Mouse (Mus musculus) thymus, adult 2 months (tissue): ENCODE measurements around the gene Emc9. TPM values are rescaled to one million over a fixed set of nuclear protein-coding genes. Genes with fewer than 3 reads are reported as not detected.

ENCODE experiments used
- DNase-seq: peaks from one replicate; pipeline ENCODE4 v3.0.0; 2021
- H3K27ac ChIP-seq: fragments of 200-500 bp; 2 replicates; pipeline ENCODE4 v1.5.1; 2012; ENCODE audit warnings: low read length, control low read depth; ENCODE audit not compliant: control insufficient read depth, insufficient read depth
- H3K27me3 ChIP-seq: fragments of 200-500 bp; 2 replicates; pipeline ENCODE4 v1.6.1; 2012; ENCODE audit warnings: mild to moderate bottlenecking, low read length, moderate library complexity, mixed read lengths; ENCODE audit not compliant: control insufficient read depth, insufficient read depth
- H3K36me3 ChIP-seq: fragments of 200-500 bp; 2 replicates; pipeline ENCODE4 v1.6.1; 2012; ENCODE audit warnings: mild to moderate bottlenecking, low read length, moderate library complexity; ENCODE audit not compliant: control insufficient read depth, insufficient read depth
- H3K4me1 ChIP-seq: fragments of 200-500 bp; replicated peaks from 2 replicates; pipeline ENCODE4 v1.6.1; 2012; ENCODE audit warnings: low read length; ENCODE audit not compliant: control insufficient read depth, insufficient read depth
- H3K4me3 ChIP-seq: fragments of 200-500 bp; 2 replicates; pipeline ENCODE4 v1.5.1; 2012; ENCODE audit warnings: mild to moderate bottlenecking, low read length, control low read depth, moderate library complexity; ENCODE audit not compliant: control insufficient read depth, insufficient read depth
- CTCF ChIP-seq: fragments of 200-500 bp; IDR thresholded peaks from 2 replicates; pipeline ENCODE4 v1.5.1; 2012; ENCODE audit warnings: mild to moderate bottlenecking, control low read depth, low read length, moderate library complexity, borderline replicate concordance; ENCODE audit not compliant: control insufficient read depth, poor library complexity, insufficient read depth; ENCODE audit errors: extremely low read depth
- POLR2A ChIP-seq: fragments of 200-500 bp; IDR thresholded peaks from 2 replicates; pipeline ENCODE4 v1.6.1; 2012; ENCODE audit warnings: mild to moderate bottlenecking, low read length, control low read depth, moderate library complexity; ENCODE audit not compliant: control insufficient read depth, poor library complexity, insufficient read depth; ENCODE audit errors: extremely low read depth
- WGBS: fragments of 180-500 bp; shearing (Covaris S2); methylation state at CpG from one replicate; pipeline ENCODE4 v1.1.7; 2018; 5-methylcytosine and 5-hydroxymethylcytosine counted together
- polyA plus RNA-seq: library from polyadenylated mRNA; depleted of rRNA; stranded (reverse); fragments of >200 nt; gene quantifications from 2 replicates; pipeline ENCODE4 v1.2.3, GENCODE M21; 2012

Emc9 gene
- polyA plus RNA-seq, 1 experiment: 13.4 TPM

DNA sequence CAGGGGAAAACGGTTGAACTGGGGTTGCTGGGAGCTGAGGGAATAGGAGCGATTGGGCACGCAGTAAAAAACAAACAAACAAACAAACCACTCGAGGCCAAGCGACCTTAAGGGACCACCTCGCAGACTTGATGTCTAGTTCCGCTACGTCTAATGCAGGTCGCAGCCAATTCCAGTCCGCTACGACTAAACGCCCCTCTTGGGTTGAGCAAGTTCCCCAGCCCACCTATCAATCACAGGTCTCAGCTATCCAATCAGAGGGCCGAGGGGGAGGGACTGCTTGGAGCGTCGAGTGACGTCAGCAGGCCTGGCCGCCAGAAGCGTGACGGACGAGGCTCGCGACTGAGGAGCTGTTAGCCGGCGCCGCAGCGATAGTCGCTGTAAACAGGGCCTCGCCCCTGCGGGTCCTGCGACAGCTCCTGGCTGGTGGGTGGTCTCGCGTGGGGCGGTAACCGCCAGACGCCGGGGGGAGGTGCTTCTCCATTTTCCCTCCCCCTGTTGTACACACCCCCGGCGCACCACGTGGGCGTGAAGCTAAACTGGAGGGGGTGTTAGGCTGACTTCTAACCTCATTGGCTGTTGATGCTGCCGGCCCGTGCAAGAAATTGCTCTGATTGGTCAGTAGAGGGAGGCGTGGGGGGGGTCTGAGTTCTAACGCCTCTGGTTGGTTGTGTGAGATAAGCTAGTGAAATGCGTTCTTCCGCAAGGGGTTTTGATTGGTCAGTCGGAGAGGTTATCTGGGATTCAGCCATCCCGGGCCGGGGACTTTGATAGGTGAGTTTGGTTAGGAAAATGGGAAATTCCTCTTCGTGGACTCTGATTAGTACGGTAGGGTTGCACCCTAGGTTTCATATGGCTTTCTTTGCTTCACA lies 24.7 kb downstream of the Emc9 start, which contains the start of gene A730061H03Rik:
Gene A730061H03Rik (minus strand): TSS at position 205 of the 872 bp plus-strand sequence.
- TF ChIP-seq POLR2A: peak; percentile 61
- TF ChIP-seq CTCF: no peak
- H3K27me3 ChIP-seq: no peaks in the 10 kb centered on the region
- WGBS: under 1% methylated on average over 51 of the region's 51 CpGs
- peak within 1 kb of the TSS; percentile 79 for H3K4me3 ChIP-seq
- peaks cover 6% of the 10 kb centered on the region for H3K36me3 ChIP-seq
- DNase-seq: peak; percentile 97
- peaks cover 8% of the 10 kb centered on the region for H3K4me1 ChIP-seq
- H3K27ac ChIP-seq: peak within 1 kb of the TSS; percentile 92

DNA sequence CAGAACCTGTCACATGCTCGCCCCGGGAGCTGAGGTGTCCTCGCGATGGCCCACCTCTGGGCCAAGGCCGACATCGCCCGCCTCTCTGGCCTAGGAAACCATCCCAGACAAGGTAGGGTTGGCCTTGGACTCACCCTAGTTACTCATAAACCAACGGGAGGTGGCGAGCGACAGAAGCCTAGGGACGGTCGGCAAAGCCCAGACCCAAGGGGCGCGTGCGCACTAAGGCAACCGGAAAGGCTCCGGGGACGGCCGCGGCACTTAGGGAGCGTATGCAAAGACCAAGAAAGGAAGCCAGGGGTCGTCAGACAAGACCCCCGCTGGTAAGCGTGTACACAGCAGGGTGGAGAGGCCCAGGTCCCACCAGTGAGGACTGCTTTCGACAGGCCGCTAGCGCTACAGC lies 25.3 kb downstream of the Emc9 start, which contains the start of gene Dcaf11:
Gene Dcaf11 (plus strand): TSS at position 208 of the 403 bp plus-strand sequence.
- under 1% methylated on average over 27 of the region's 27 CpGs for WGBS
- TF ChIP-seq CTCF (peak; percentile 36; the same call in 1 of the 2 replicates), POLR2A (no peak; the same call in 1 of the 2 replicates)
- H3K4me3 ChIP-seq: peak within 1 kb of the TSS; percentile 79

GRCm38 (mm10) chr14:55558740-55559448 lies 26.2 kb downstream of the Emc9 start:
- DNase-seq: no peak
- Histone ChIP-seq H3K36me3 (no peaks in the 10 kb centered on the region), H3K27ac (no peak overlapping the region), H3K4me3 (no peak overlapping the region), H3K4me1 (peaks cover 10% of the 10 kb centered on the region), H3K27me3 (no peaks in the 10 kb centered on the region)
- WGBS: 53% methylated on average over 6 of the region's 6 CpGs
- TF ChIP-seq CTCF (no peak), POLR2A (no peak)

More for the DNA sequence above, 25.3 kb downstream of the Emc9 start, which contains the start of gene Dcaf11:
- Histone ChIP-seq H3K36me3 (peaks cover under 1% of the 10 kb centered on the region), H3K27ac (peak within 1 kb of the TSS; percentile 92), H3K4me1 (peaks cover 8% of the 10 kb centered on the region), H3K27me3 (no peaks in the 10 kb centered on the region)
- DNase-seq: peak; percentile 87

- Histone ChIP-seq H3K4me3 (no peak overlapping the region), H3K27ac (no peak overlapping the region), H3K36me3 (no peaks in the 10 kb centered on the region), H3K4me1 (peaks cover 10% of the 10 kb centered on the region), H3K27me3 (no peaks in the 10 kb centered on the region)
- 95% methylated on average over 3 of the region's 3 CpGs for WGBS
- TF ChIP-seq CTCF (no peak), POLR2A (no peak)
- no peak for DNase-seq
Observed at GRCm38 (mm10) chr14:55557587-55557986, 27.5 kb downstream of the Emc9 start.

DNA sequence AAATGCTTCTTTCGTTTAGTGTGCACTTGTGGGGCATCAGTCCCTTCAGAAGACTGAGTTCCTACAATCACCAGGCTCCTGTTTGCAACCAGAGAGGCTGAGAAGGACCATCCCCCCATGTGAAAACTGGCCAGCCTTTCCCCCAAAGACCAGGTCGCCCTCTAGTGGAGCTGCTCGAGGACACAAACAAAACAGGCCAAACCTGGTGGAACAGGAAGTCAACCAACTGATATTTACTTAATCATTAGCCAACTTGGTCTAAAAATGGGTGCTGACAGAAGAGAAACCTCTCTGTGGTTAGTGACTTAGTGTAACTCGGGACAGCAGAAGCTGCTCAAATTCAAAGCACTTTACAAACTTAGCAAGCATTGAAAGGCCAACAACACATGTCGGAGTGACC lies 28.1 kb downstream of the Emc9 start:
- H3K4me1 ChIP-seq: peaks cover 10% of the 10 kb centered on the region

DNA sequence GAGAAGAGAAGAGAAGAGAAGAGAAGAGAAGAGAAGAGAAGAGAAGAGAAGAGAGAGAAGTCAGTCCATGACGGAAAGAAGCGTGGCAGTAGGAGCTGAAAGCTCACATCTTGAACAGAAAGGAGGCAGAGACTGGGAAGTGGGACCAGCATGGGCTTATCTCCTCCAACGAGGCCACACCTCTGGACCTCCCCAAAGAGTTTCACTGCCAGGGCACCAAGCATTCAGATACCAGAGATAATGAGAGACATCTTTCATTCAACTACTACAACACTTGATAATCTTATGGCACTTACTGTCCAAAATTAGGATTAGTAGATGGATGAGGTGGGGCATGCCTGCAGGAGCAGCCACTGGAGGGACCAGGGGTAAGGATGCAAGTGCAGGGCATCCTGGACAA lies 29.3 kb downstream of the Emc9 start:
- TF ChIP-seq POLR2A: no peak
- no peak for TF ChIP-seq CTCF
- no peak for DNase-seq
- Histone ChIP-seq H3K27ac (no peak overlapping the region), H3K27me3 (no peaks in the 10 kb centered on the region), H3K4me1 (peaks cover 3% of the 10 kb centered on the region; the same call in 1 of the 2 replicates), H3K36me3 (no peaks in the 10 kb centered on the region), H3K4me3 (no peak overlapping the region)
- 94% methylated on average over 3 of the region's 3 CpGs for WGBS

More for the DNA sequence above, 28.1 kb downstream of the Emc9 start:
- no peak for TF ChIP-seq CTCF
- no peak for TF ChIP-seq POLR2A
- no peak overlapping the region for H3K4me3 ChIP-seq
- no peak overlapping the region for H3K27ac ChIP-seq
- H3K36me3 ChIP-seq: no peaks in the 10 kb centered on the region
- 21% methylated on average over 5 of the region's 5 CpGs for WGBS
- no peaks in the 10 kb centered on the region for H3K27me3 ChIP-seq
- peak; percentile 68 for DNase-seq
